Mouse (Mus musculus) forebrain, embryonic 16.5 days (tissue): ENCODE data around the gene 2510009E07Rik. TPM values are rescaled to one million over a fixed set of nuclear protein-coding genes. Genes with fewer than 3 reads are reported as not detected.

Experiments used
- ATAC-seq: fragments of 200-750 bp; cut with Nextera tagmentation; 2 replicates; pipeline ENCODE4 v1.8.0; 2017; ENCODE audit warnings: mild to moderate bottlenecking, moderate library complexity
- H3K27ac ChIP-seq: fragments of 300-500 bp; sonication (generic); 2 replicates; pipeline ENCODE4 v1.5.1; 2014; ENCODE audit warnings: low read length, control low read depth
- H3K27me3 ChIP-seq: fragments of 300-500 bp; sonication (generic); replicated peaks from 2 replicates; pipeline ENCODE4 v1.6.1; 2014; ENCODE audit warnings: low read length; ENCODE audit not compliant: control insufficient read depth, insufficient read depth
- H3K36me3 ChIP-seq: fragments of 300-500 bp; sonication (generic); 2 replicates; pipeline ENCODE4 v1.6.1; 2014; ENCODE audit not compliant: control insufficient read depth, insufficient read depth
- H3K4me1 ChIP-seq: fragments of 300-500 bp; sonication (generic); replicated peaks from 2 replicates; pipeline ENCODE4 v1.6.1; 2014; ENCODE audit warnings: low read length; ENCODE audit not compliant: control insufficient read depth, insufficient read depth
- H3K4me2 ChIP-seq: fragments of 300-500 bp; sonication (generic); 2 replicates; pipeline ENCODE4 v1.6.1; 2014; ENCODE audit warnings: mild to moderate bottlenecking, low read length, control low read depth
- H3K4me3 ChIP-seq: fragments of 300-500 bp; sonication (generic); replicated peaks from 2 replicates; pipeline ENCODE4 v1.5.1; 2014; ENCODE audit warnings: mild to moderate bottlenecking, low read length, control low read depth
- H3K9ac ChIP-seq: fragments of 300-500 bp; sonication (generic); replicated peaks from 2 replicates; pipeline ENCODE4 v1.6.1; 2014; ENCODE audit warnings: low read depth, low read length, control low read depth
- H3K9me3 ChIP-seq: fragments of 300-500 bp; sonication (generic); 2 replicates; pipeline ENCODE4 v1.6.1; 2016; ENCODE audit warnings: low read length; ENCODE audit not compliant: control insufficient read depth
- WGBS: fragments of 180-500 bp; shearing (Covaris S2); extraction: QIAGEN DNeasy Blood & Tissue Kit; methylation state at CpG from one replicate; pipeline ENCODE4 v1.1.7; 2014; 5-methylcytosine and 5-hydroxymethylcytosine counted together
- polyA plus RNA-seq: library from polyadenylated mRNA; unstranded; fragments of >200 nt; fragmentation: Nextera tagmentation; extraction: Ambion mirVana; gene quantifications from 2 replicates; pipeline ENCODE4 v1.2.1, GENCODE M21; 2015

Gene 2510009E07Rik
- polyA plus RNA-seq, result 43.0 and 43.9 TPM in 2 replicates

GRCm38 (mm10) chr16:21694463-21695241 lies at the start of gene 2510009E07Rik:
TSS of gene 2510009E07Rik (minus strand) at chr16:21694665.
- Histone ChIP-seq H3K4me3 (peak within 1 kb of the TSS; percentile 67), H3K27me3 (no peaks in the 10 kb centered on the region), H3K9ac (peak within 1 kb of the TSS; percentile 96), H3K9me3 (no peaks in the 10 kb centered on the region), H3K27ac (peak within 1 kb of the TSS; percentile 83), H3K4me1 (peaks cover 28% of the 10 kb centered on the region), H3K4me2 (peak within 1 kb of the TSS; percentile 63), H3K36me3 (no peaks in the 10 kb centered on the region)
- 1% methylated on average over 53 of the region's 61 CpGs for WGBS
- peak; percentile 89 for ATAC-seq

DNA sequence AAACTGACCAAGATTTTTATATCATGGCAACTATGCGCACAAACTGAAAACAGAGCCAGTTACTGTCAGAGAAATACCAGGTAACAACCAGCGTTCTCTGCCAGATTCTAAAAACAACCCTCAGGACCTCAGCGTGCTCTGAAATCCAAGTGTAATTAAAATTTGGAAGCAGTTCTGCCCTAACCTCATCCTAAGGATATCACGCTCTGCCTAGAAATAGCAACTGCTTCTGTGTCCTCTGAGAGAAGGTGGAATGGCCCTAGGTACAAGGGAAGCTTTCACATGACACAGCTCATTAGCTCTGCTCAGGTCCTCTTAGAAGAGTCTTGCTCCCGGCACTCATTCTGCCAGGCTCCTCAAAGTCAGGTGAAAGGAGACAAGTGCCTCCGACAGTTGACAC lies 48.9 kb upstream of the 2510009E07Rik start:
- no peak overlapping the region for H3K4me2 ChIP-seq
- H3K4me1 ChIP-seq, result no peaks in the 10 kb centered on the region
- no peak overlapping the region for H3K4me3 ChIP-seq
- ATAC-seq, result no peak
- no peak overlapping the region for H3K9ac ChIP-seq
- H3K36me3 ChIP-seq, result no peaks in the 10 kb centered on the region
- WGBS, result 93% methylated on average over 6 of the region's 6 CpGs
- H3K27me3 ChIP-seq, result no peaks in the 10 kb centered on the region
- no peaks in the 10 kb centered on the region for H3K9me3 ChIP-seq
- no peak overlapping the region for H3K27ac ChIP-seq

DNA sequence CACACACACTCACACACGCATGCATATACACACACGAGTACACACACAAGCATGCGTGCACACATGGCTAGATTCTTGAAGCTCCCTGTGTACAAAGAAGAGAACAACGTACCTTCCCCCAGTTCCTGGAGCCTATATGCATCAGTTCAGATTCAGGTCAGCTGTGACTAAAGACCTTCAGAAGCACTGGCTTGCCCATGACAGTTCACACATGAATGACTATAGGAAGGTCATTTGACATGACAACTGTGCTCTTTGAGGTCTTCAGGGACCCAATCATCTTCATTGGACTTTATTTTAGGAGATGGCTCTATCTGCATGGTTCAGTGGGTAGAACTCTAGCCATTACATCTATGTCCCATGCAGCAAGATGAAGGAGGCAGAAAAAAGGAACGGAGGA lies 48.4 kb upstream of the 2510009E07Rik start:
- no peak overlapping the region for H3K27ac ChIP-seq
- 92% methylated on average over 5 of the region's 5 CpGs for WGBS
- H3K4me3 ChIP-seq, result no peak overlapping the region
- H3K4me2 ChIP-seq, result no peak overlapping the region
- no peak overlapping the region for H3K9ac ChIP-seq
- no peaks in the 10 kb centered on the region for H3K36me3 ChIP-seq
- H3K9me3 ChIP-seq, result no peaks in the 10 kb centered on the region
- no peak for ATAC-seq
- H3K4me1 ChIP-seq, result no peaks in the 10 kb centered on the region
- no peaks in the 10 kb centered on the region for H3K27me3 ChIP-seq

DNA sequence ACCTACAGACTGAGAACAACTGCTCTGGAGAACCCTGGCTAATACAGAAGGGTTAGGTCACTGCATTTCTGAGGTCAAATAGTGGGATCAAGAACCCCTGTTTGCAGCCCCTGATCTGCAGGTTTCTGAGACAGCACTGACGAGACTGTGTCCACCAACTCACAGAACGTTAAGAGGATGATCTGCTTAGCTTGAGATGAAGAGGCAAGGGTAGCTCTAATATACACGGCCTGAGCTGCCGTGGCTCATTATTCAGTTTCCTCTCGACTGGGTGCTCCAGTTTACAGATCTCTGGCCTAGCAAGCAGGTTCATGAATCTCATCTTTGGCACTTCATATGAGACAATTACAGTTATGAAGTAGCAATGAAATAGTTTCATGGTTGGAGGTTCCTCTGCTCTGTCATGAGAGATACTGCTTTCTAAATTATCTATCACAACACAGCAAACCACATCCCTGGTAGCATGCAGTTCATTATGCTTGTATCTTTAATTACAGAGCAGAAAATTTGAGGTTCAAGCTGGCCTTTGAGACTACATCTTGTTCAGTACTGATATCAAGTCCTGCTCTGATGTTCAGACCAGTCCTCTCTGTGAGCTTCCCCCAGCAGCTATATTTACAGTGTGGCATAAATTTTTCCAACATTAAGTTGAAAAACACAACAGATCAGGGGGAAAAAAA lies 47.9 kb upstream of the 2510009E07Rik start:
- Histone ChIP-seq H3K4me3 (no peak overlapping the region), H3K4me1 (no peaks in the 10 kb centered on the region), H3K27me3 (no peaks in the 10 kb centered on the region), H3K9ac (no peak overlapping the region), H3K4me2 (no peak overlapping the region), H3K27ac (no peak overlapping the region), H3K9me3 (no peaks in the 10 kb centered on the region), H3K36me3 (no peaks in the 10 kb centered on the region)
- 93% methylated on average over 5 of the region's 5 CpGs for WGBS
- ATAC-seq, result no peak

- Histone ChIP-seq H3K4me2 (no peak overlapping the region), H3K27me3 (no peaks in the 10 kb centered on the region), H3K9me3 (no peaks in the 10 kb centered on the region), H3K36me3 (no peaks in the 10 kb centered on the region), H3K4me1 (no peaks in the 10 kb centered on the region), H3K4me3 (no peak overlapping the region), H3K27ac (no peak overlapping the region), H3K9ac (no peak overlapping the region)
- ATAC-seq, result no peak
- WGBS, result 82% methylated on average over 3 of the region's 3 CpGs
These were observed 47.1 kb upstream of the 2510009E07Rik start for GRCm38 (mm10) chr16:21741542-21741941.

DNA sequence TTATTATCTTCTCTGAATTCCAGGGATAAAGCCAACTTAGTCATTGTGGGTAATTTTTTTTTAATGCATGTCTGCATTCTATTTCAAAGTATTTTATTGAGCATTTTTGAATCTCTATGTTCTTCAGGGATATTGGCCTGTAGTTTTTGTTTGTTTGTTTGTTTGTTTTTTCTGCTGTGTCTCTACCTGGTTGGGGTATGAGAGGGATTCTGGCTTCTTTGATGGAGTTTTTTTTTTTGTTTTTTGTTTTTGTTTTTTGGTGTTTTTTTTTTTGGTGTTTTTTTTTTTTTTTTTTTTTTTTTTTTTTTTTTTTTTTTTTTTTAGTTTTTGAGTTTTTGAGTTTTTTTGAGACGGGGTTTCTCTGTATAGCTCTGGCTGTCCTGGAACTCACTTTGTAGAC lies 41.2 kb upstream of the 2510009E07Rik start:
- no peak overlapping the region for H3K4me3 ChIP-seq
- no peaks in the 10 kb centered on the region for H3K27me3 ChIP-seq

DNA sequence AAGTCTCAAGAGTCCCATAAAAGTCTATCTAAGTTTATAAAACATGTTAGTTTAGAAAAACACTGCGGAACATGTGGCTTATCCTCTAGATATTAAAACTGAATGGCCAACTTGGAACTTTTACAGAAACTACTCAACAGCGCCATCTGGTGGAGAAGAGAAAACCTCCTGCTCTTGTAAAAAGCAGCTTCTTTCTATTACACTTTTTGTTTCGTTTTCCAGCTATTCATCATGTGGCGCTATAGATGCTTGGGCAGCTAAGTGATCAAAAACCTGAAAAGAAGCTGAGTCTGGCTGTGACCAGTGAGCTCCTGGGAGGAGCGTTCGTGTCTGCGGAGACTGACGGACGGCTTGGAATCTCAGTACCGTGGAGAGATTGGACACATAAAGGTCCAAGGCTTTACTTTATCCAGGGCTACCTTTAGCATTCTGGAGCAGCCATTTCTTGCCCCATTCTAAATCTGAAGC lies 33.5 kb upstream of the 2510009E07Rik start:
- peak; percentile 70 for ATAC-seq
- H3K36me3 ChIP-seq, result no peaks in the 10 kb centered on the region
- H3K4me1 ChIP-seq, result 0 out of 2 replicates have a peak, but pooled peaks cover 3% of the 10 kb centered on the region
- WGBS, result 14% methylated on average over 10 of the region's 10 CpGs
- H3K9ac ChIP-seq, result peak overlapping the region; percentile 54
- H3K4me2 ChIP-seq, result peak overlapping the region; percentile 54
- H3K27me3 ChIP-seq, result no peaks in the 10 kb centered on the region
- no peak overlapping the region for H3K27ac ChIP-seq
- no peaks in the 10 kb centered on the region for H3K9me3 ChIP-seq
- peak overlapping the region; percentile 42 for H3K4me3 ChIP-seq

More for the DNA sequence above, 41.2 kb upstream of the 2510009E07Rik start:
- no peak overlapping the region for H3K9ac ChIP-seq
- H3K36me3 ChIP-seq, result no peaks in the 10 kb centered on the region
- H3K9me3 ChIP-seq, result no peaks in the 10 kb centered on the region
- no peak overlapping the region for H3K27ac ChIP-seq
- H3K4me1 ChIP-seq, result no peaks in the 10 kb centered on the region
- WGBS, result 92% methylated on average over 1 of the region's 1 CpGs
- no peak overlapping the region for H3K4me2 ChIP-seq
- no peak for ATAC-seq

DNA sequence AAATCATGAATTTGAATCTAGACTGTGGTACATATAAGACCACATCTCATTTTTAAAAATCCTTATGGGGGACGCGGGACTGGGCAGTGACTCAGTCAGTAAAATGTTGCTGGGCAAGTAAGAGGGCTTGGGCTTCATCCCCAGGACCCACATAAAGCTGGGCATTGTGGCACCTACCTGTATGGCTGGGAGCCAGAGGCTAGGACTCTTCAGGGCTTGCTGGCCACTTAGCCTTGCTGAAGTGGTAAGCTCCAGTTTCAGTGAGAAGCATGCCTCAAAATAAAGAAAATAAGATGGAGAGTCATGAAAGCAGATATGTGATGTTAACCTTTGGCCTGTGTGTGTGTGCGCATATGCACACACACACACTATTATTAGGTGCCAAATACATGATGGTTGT lies 33.0 kb upstream of the 2510009E07Rik start:
- Histone ChIP-seq H3K9me3 (no peaks in the 10 kb centered on the region), H3K4me1 (0 out of 2 replicates have a peak, but pooled peaks cover 3% of the 10 kb centered on the region), H3K27ac (no peak overlapping the region), H3K36me3 (no peaks in the 10 kb centered on the region), H3K27me3 (no peaks in the 10 kb centered on the region), H3K4me2 (no peak overlapping the region), H3K4me3 (no peak overlapping the region), H3K9ac (no peak overlapping the region)
- 89% methylated on average over 3 of the region's 3 CpGs for WGBS
- no peak for ATAC-seq

DNA sequence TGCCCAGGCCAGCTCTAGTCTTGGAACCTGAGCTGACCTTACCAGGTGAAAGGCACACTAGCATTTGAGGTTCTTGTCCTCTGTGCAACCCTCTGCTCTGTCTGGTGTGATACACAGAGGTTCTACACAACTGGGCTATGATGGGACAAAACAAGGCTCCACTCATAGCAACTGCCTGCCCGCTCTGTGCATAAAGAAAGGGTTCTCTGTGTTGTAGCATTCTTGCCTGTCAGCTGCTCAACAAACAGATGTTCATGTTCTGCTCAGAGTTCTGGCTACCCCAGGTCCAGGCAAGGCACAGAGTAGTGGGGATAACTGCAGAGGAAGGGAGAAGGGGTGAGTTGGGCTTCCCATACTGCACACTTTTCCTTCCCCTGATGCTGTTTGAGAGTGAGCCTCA lies 29.8 kb upstream of the 2510009E07Rik start:
- Histone ChIP-seq H3K27me3 (no peaks in the 10 kb centered on the region), H3K36me3 (no peaks in the 10 kb centered on the region), H3K4me3 (no peak overlapping the region), H3K27ac (no peak overlapping the region), H3K9me3 (no peaks in the 10 kb centered on the region), H3K4me1 (0 out of 2 replicates have a peak, but pooled peaks cover 3% of the 10 kb centered on the region), H3K4me2 (no peak overlapping the region), H3K9ac (no peak overlapping the region)
- ATAC-seq, result no peak
- 90% methylated on average over 1 of the region's 1 CpGs for WGBS
